Mouse (Mus musculus) kidney, embryonic 16.5 days (tissue): ENCODE data around the gene Tap2. TPM values are rescaled to one million over a fixed set of nuclear protein-coding genes. Genes with fewer than 3 reads are reported as not detected.
"Not testable (repeated sequence)": the region's sequence is repeated elsewhere in the genome, so short reads cannot be mapped to it uniquely, and the experiment has no call there.

ENCODE experiments used
- ATAC-seq: fragments of 200-750 bp; cut with Nextera tagmentation; 2 replicates; pipeline ENCODE4 v1.8.0; 2017; ENCODE audit warnings: moderate TSS enrichment; ENCODE audit not compliant: low FRiP score, low TSS enrichment
- H3K27ac ChIP-seq: fragments of 300-500 bp; sonication (generic); 2 replicates; pipeline ENCODE4 v1.5.1; 2014; ENCODE audit warnings: low read length
- H3K27me3 ChIP-seq: fragments of 300-500 bp; sonication (generic); 2 replicates; pipeline ENCODE4 v1.6.1; 2014; ENCODE audit warnings: low read length, control low read depth, mixed read lengths; ENCODE audit not compliant: insufficient read depth
- H3K36me3 ChIP-seq: fragments of 300-500 bp; sonication (generic); 2 replicates; pipeline ENCODE4 v1.6.1; 2014; ENCODE audit warnings: low read length, control low read depth, mixed read lengths; ENCODE audit not compliant: insufficient read depth
- H3K4me1 ChIP-seq: fragments of 300-500 bp; sonication (generic); 2 replicates; pipeline ENCODE4 v1.6.1; 2014; ENCODE audit warnings: low read length, control low read depth, mixed read lengths; ENCODE audit not compliant: insufficient read depth
- H3K4me2 ChIP-seq: fragments of 300-500 bp; sonication (generic); replicated peaks from 2 replicates; pipeline ENCODE4 v1.6.1; 2014; ENCODE audit warnings: low read depth, low read length
- H3K4me3 ChIP-seq: fragments of 300-500 bp; sonication (generic); 2 replicates; pipeline ENCODE4 v1.5.1; 2014; ENCODE audit warnings: mild to moderate bottlenecking, low read length
- H3K9ac ChIP-seq: fragments of 300-500 bp; sonication (generic); replicated peaks from 2 replicates; pipeline ENCODE4 v1.6.1; 2014; ENCODE audit warnings: low read length
- H3K9me3 ChIP-seq: fragments of 300-500 bp; sonication (generic); 2 replicates; pipeline ENCODE4 v1.6.1; 2016; ENCODE audit warnings: low read length, control low read depth
- WGBS: fragments of 180-500 bp; shearing (Covaris S2); extraction: QIAGEN DNeasy Blood & Tissue Kit; methylation state at CpG from one replicate; pipeline ENCODE4 v1.1.7; 2014; 5-methylcytosine and 5-hydroxymethylcytosine counted together
- polyA plus RNA-seq: library from polyadenylated mRNA; unstranded; fragments of >200 nt; fragmentation: Nextera tagmentation; extraction: Ambion mirVana; gene quantifications from 2 replicates; pipeline ENCODE4 v1.2.1, GENCODE M21; 2015

The Tap2 gene
- polyA plus RNA-seq, 1 experiment from 2014 or later = 5.8 TPM

DNA sequence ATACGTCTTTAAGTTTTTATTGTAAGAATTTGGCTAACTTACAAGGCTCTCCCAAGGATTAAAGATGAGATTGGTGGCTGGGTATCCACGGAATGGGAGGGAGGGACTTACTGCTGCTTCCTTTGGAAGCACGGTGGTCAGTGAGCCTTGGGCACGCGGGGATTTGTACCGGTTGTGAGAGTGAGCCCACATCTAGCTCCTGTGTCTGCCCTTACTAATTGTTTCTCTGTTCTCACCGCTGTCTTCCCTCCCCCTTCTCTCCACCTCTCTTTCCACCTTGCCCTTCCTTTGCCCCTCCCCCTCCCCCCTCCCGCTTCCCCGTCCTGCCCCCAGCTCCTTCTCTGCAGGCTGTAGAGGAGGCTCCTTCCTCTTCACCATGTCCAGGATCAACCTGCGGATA is 5.1 kb downstream of the Tap2 start:
- H3K4me2 ChIP-seq = no peak overlapping the region
- H3K9me3 ChIP-seq = peaks cover 6% of the 10 kb centered on the region; the same call in 1 of the 2 replicates
- H3K4me1 ChIP-seq = peaks cover 11% of the 10 kb centered on the region; the same call in 1 of the 2 replicates
- H3K27ac ChIP-seq = no peak overlapping the region
- no peak for ATAC-seq
- no peaks in the 10 kb centered on the region for H3K36me3 ChIP-seq
- no peak overlapping the region for H3K4me3 ChIP-seq
- peaks cover 42% of the 10 kb centered on the region for H3K27me3 ChIP-seq
- no peak overlapping the region for H3K9ac ChIP-seq
- WGBS = 10% methylated on average over 10 of the region's 10 CpGs

DNA sequence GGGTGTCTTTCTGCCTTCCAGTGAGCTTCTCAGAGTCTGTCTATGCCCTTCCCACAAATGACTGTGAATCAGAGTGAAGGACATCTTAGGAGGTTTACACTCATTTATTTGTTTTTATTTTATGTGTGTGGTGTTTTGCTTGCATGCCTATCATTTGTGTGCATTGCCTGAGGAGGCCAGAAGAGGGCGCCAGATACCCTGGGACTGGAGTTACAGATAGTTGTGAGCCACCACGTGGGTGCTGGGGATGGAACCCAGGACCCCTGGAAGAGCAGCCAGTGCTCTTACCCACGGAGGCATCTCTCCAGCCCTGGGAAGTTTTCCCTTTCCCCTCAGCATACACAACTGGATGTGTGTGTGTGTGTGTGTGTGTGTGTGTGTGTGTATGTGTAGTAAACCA is 6.4 kb downstream of the Tap2 start:
- peaks cover 54% of the 10 kb centered on the region for H3K27me3 ChIP-seq

DNA sequence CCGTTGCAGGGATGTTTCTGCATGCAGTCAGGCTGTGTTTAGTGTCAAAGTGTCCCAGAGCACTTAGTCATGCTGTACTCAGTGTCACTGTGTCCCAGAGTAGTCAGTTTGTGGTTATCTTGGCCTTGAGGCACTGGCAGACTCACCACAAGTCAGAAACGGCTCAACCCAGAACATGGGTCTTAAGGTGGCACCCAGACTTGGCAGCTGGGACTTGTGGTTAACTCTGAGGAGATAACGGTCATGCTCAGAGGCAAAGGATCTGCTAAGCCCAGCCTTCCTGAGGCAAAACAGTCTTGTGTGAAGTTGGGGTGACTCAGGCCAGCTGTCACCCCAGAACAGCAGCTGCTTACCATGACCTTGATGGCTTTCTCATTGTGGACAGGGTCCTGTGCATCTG is 7.3 kb downstream of the Tap2 start:
- H3K4me3 ChIP-seq = no peak overlapping the region
- 74% methylated on average over 3 of the region's 3 CpGs for WGBS
- no peak overlapping the region for H3K4me2 ChIP-seq
- H3K36me3 ChIP-seq = no peaks in the 10 kb centered on the region
- H3K27ac ChIP-seq = no peak overlapping the region
- peaks cover 60% of the 10 kb centered on the region for H3K27me3 ChIP-seq
- H3K9me3 ChIP-seq = peaks cover 6% of the 10 kb centered on the region; the same call in 1 of the 2 replicates
- H3K4me1 ChIP-seq = 0 out of 2 replicates have a peak, but pooled peaks cover under 1% of the 10 kb centered on the region
- no peak overlapping the region for H3K9ac ChIP-seq
- ATAC-seq = no peak

More for the DNA sequence above, 6.4 kb downstream of the Tap2 start:
- H3K4me1 ChIP-seq = peaks cover 9% of the 10 kb centered on the region; the same call in 1 of the 2 replicates
- no peak overlapping the region for H3K4me3 ChIP-seq
- H3K4me2 ChIP-seq = no peak overlapping the region
- 37% methylated on average over 3 of the region's 3 CpGs for WGBS
- H3K36me3 ChIP-seq = no peaks in the 10 kb centered on the region
- peaks cover 6% of the 10 kb centered on the region; the same call in 1 of the 2 replicates for H3K9me3 ChIP-seq
- ATAC-seq = no peak
- no peak overlapping the region for H3K9ac ChIP-seq
- no peak overlapping the region for H3K27ac ChIP-seq

DNA sequence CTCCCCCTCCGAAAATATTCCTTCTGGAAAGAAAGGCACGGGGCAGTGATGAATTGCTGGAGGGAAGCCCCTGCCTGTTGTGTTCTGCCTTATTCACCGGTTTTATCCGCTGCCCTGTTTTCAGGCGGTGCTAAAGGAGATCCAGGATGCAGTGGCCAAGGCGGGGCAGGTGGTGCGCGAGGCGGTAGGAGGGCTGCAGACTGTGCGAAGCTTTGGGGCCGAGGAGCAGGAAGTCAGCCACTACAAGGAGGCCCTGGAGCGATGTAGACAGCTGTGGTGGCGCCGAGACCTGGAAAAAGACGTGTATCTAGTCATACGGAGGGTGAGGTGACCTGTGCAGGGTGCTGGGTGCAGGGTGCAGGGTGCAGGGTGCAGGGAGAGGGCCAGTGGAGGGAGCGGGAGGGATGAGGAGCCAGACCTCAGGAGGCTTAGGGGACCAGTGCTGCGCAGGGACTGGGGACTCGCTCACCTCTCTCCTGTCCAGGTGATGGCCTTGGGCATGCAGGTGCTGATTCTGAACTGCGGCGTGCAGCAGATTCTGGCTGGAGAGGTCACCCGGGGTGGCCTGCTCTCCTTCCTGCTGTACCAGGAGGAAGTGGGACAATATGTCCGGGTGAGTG is 8.5 kb downstream of the Tap2 start:
- no peaks in the 10 kb centered on the region for H3K36me3 ChIP-seq
- H3K9ac ChIP-seq = no peak overlapping the region
- H3K27ac ChIP-seq = no peak overlapping the region
- H3K27me3 ChIP-seq = peaks cover 53% of the 10 kb centered on the region
- H3K4me2 ChIP-seq = no peak overlapping the region
- 14% methylated on average over 23 of the region's 23 CpGs for WGBS
- H3K4me1 ChIP-seq = no peaks in the 10 kb centered on the region
- no peak overlapping the region for H3K4me3 ChIP-seq
- peaks cover 6% of the 10 kb centered on the region; the same call in 1 of the 2 replicates for H3K9me3 ChIP-seq
- ATAC-seq = no peak

DNA sequence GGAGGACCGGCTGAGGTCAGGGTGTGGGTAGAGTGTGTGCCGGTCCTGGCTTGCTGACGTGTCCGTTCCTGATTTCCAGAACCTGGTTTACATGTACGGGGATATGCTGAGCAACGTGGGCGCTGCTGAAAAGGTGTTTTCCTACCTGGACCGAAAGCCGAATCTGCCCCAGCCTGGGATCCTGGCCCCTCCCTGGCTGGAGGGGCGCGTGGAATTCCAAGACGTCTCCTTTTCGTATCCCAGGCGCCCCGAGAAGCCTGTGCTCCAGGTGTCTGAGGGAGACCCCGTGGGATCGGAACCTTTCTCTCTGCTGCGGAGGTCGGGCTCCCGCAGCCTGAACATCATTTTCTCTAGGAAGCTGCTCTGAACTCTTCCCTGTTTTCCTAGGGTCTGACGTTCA is 10.6 kb downstream of the Tap2 start:
- H3K4me2 ChIP-seq = peak overlapping the region; percentile 26
- no peaks in the 10 kb centered on the region for H3K4me1 ChIP-seq
- 51% methylated on average over 21 of the region's 21 CpGs for WGBS
- no peak overlapping the region for H3K4me3 ChIP-seq
- H3K27ac ChIP-seq = no peak overlapping the region
- peaks cover 51% of the 10 kb centered on the region for H3K27me3 ChIP-seq
- H3K9ac ChIP-seq = no peak overlapping the region
- ATAC-seq = no peak
- no peaks in the 10 kb centered on the region for H3K36me3 ChIP-seq
- peaks cover 8% of the 10 kb centered on the region; the same call in 1 of the 2 replicates for H3K9me3 ChIP-seq

DNA sequence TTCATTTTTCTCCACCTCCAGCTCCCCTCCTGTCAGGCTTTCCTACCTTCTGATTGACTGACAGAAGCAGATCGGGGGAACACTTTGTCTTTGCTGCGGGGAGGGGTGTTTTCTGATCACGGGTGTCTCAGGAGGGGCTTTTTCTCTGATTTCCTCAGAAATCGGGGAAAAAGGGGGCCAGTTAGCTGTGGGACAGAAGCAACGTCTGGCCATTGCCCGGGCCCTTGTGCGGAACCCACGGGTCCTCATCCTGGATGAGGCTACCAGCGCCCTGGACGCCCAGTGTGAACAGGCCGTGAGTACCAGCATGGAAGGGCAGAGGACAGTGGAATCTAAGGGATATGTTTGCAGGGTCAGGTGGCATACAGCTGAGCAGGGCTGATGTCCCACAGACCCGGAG is 11.8 kb downstream of the Tap2 start:
- Histone ChIP-seq H3K9ac (no peak overlapping the region), H3K36me3 (no peaks in the 10 kb centered on the region), H3K9me3 (peaks cover 4% of the 10 kb centered on the region; the same call in 1 of the 2 replicates), H3K4me1 (no peaks in the 10 kb centered on the region), H3K27me3 (peaks cover 46% of the 10 kb centered on the region), H3K4me2 (no peak overlapping the region), H3K4me3 (no peak overlapping the region), H3K27ac (no peak overlapping the region)
- no peak for ATAC-seq
- WGBS = 84% methylated on average over 12 of the region's 12 CpGs

DNA sequence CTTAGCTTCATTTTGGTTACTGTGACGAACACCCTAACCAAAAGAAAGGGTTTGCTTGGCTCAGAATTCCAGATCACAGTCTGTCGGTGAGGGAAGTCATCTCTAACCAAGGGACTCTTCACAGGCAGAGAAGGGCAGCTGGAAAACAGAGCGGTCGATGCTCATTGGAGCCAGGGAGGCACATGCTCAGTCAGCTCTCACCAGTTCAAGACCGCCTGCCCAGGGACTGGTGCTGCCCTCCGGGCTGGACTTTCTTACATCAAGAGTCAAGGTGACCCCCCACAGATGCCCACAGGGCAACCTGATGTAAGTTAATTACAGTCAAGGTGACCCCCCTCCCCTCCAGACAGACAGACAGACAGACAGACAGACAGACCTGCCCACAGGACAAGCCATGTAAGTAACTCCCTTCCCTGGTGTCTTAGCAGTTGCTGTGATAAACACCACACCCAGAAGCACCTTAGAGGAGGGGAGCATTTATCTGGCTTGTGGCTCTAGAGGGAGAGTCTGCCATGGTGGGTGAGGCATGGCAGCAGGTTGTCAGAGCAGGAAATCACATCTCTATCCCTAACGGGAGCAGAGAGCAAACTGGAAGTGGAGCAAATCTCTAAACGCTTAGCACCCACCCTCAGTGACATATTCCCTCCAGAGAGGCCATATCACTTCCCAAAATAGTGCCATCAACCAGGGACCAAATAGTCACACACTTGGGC is 14.0 kb downstream of the Tap2 start:
- peaks cover 28% of the 10 kb centered on the region for H3K27me3 ChIP-seq
- ATAC-seq = no peak
- no peak overlapping the region for H3K9ac ChIP-seq
- H3K4me2 ChIP-seq = no peak overlapping the region
- H3K4me3 ChIP-seq = no peak overlapping the region
- WGBS = 86% methylated on average over 8 of the region's 8 CpGs
- H3K4me1 ChIP-seq = no peaks in the 10 kb centered on the region
- no peak overlapping the region for H3K27ac ChIP-seq
- H3K36me3 ChIP-seq = no peaks in the 10 kb centered on the region
- peaks cover 4% of the 10 kb centered on the region; the same call in 1 of the 2 replicates for H3K9me3 ChIP-seq

DNA sequence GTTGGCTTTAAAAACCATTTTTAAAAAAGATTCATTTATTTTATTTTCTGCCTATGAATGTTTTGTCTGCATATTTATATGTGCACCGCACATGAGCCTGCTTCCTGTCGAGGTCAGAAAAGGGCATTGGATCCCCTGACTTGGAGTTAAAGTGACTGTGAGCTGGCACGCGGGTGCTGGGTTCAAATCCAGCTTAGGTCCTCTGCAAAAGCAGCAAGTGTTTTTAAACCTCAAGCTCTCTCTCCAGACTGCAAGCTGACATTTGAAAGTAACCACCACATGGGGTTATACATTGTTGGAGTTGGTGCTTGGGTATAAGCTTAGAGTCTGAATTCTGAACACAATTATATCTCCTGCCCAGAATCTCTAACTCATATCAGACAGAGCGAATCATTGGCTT is 14.7 kb downstream of the Tap2 start:
- ATAC-seq = no peak
- peaks cover 4% of the 10 kb centered on the region; the same call in 1 of the 2 replicates for H3K9me3 ChIP-seq
- no peak overlapping the region for H3K27ac ChIP-seq
- whole genome bisulfite sequencing = 80% methylated on average over 5 of the region's 5 CpGs
- no peak overlapping the region for H3K4me3 ChIP-seq
- H3K27me3 ChIP-seq = peaks cover 23% of the 10 kb centered on the region
- H3K9ac ChIP-seq = no peak overlapping the region
- H3K36me3 ChIP-seq = no peaks in the 10 kb centered on the region
- no peaks in the 10 kb centered on the region for H3K4me1 ChIP-seq
- H3K4me2 ChIP-seq = no peak overlapping the region

DNA sequence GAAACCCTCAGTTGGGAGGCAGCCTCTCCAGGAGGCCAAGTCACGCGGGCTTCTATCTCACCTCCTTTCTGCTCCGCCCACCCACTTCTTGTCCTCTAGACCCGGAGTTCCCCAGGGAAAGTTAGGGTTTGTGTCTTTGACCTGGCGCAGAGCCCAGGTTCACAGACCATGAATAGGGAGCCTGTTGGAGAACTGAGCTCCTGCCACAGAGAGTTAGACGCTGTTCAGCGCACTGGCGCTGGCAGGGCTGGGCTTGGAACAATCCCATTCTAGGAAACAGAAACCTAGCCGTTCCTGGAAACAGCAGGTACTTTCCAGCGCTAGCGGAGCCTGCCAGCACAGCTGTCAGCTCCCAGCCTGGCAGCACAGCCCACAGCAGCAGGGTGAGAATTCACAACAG is 15.3 kb downstream of the Tap2 start:
- WGBS = 79% methylated on average over 11 of the region's 11 CpGs
- no peak overlapping the region for H3K4me3 ChIP-seq
- no peak overlapping the region for H3K4me2 ChIP-seq

DNA sequence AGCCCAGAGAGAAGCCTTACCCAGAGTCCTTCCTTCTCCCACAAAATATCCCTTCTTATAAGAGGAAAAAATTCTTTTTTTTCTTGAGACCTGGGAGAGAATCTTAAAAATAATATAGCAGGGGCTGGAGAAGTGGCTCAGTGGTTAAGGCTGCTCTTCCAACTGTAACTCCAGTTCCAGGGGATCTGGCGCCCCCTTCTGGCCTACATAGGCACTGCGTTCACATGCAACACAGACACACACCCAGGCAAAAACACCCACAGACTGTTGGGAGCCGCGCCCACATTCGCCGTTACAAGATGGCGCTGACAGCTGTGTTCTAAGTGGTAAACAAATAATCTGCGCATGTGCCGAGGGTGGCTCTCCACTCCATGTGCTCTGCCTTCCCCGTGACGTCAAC is 15.8 kb downstream of the Tap2 start:
- 87% methylated on average over 7 of the region's 11 CpGs for WGBS
- not testable (repeated sequence) for H3K4me1 ChIP-seq

More for the DNA sequence above, 15.3 kb downstream of the Tap2 start:
- H3K9me3 ChIP-seq = peaks cover 4% of the 10 kb centered on the region; the same call in 1 of the 2 replicates
- H3K36me3 ChIP-seq = no peaks in the 10 kb centered on the region
- no peak overlapping the region for H3K9ac ChIP-seq
- no peak for ATAC-seq
- H3K27ac ChIP-seq = no peak overlapping the region
- peaks cover 16% of the 10 kb centered on the region for H3K27me3 ChIP-seq
- no peaks in the 10 kb centered on the region for H3K4me1 ChIP-seq

More for the DNA sequence above, 15.8 kb downstream of the Tap2 start:
- H3K27me3 ChIP-seq = peaks cover 12% of the 10 kb centered on the region
- not testable (repeated sequence) for H3K9ac ChIP-seq, H3K4me2 ChIP-seq, ATAC-seq, H3K9me3 ChIP-seq, H3K27ac ChIP-seq, H3K4me3 ChIP-seq, H3K36me3 ChIP-seq
